Mouse (Mus musculus) embryo, embryonic 9.5 days (tissue): ENCODE measurements around the gene Cubn.

Experiments
- DNase-seq: peaks from one replicate; pipeline ENCODE4 v3.0.0-alpha.2; 2017; ENCODE audit errors: extremely low spot score

Gene Cubn

GRCm38 (mm10) chr2:13491734-13492133, at the start of gene Cubn:
Gene Cubn, minus strand, starts transcription at chr2:13491813.
- no peak for DNase-seq

GRCm38 (mm10) chr2:13539860-13540259, 48.2 kb upstream of the Cubn start:
- no peak for DNase-seq

- no peak for DNase-seq
These were observed 47.2 kb upstream of the Cubn start for GRCm38 (mm10) chr2:13538704-13539377.

GRCm38 (mm10) chr2:13538258-13538657, 46.6 kb upstream of the Cubn start:
- DNase-seq = no peak

- no peak for DNase-seq
These were observed 46.1 kb upstream of the Cubn start for GRCm38 (mm10) chr2:13537733-13538132.

DNA sequence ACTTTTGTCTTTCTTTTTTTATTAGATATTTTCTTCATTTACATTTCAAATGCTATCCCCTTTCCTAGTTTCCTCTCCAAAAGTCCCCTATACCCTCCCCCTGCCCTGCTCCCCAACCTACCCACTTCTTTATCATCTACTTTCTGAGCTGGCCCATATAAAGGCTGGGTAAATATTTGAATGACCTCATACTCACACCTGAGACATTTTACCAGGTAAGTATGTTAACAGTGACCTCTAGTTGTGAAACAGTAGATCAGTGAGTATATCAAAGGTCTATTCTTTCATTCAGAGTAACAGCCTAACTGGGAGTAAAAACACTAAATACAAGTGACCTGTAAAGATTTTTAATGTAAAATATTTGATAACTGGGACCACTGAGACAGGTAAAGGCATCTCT, 45.1 kb upstream of the Cubn start:
- DNase-seq = no peak

DNA sequence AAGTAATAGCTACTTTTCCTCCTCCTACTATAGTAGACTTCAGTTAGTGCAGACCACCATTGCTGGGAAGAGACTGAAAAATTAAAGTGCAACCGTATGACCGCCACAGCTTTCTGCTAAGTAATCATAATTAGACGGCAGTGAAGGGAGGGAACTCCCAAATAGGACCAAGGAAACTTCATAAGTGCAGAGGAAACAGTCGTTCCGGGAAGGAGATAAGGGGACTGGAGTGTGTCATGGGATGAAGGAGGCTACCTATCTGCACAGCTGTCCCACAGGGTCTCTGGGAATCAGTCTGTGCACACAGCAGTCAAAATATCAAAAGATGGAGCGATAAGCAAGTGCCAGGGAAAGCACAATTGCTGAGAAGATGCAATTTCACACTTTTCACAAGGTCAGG, 39.0 kb upstream of the Cubn start:
- no peak for DNase-seq

- no peak for DNase-seq
These were observed 37.8 kb upstream of the Cubn start for GRCm38 (mm10) chr2:13529253-13529933.

- no peak for DNase-seq
These were observed 35.9 kb upstream of the Cubn start for GRCm38 (mm10) chr2:13527531-13527930.

- DNase-seq = no peak
These were observed 35.5 kb upstream of the Cubn start for GRCm38 (mm10) chr2:13527125-13527524.

GRCm38 (mm10) chr2:13526205-13526604, 34.6 kb upstream of the Cubn start:
- no peak for DNase-seq

- no peak for DNase-seq
These were observed 32.2 kb upstream of the Cubn start for GRCm38 (mm10) chr2:13523540-13524456.

GRCm38 (mm10) chr2:13522106-13522505, 30.5 kb upstream of the Cubn start:
- DNase-seq = no peak

- DNase-seq = no peak
These were observed 23.3 kb upstream of the Cubn start for GRCm38 (mm10) chr2:13514949-13515348.

DNA sequence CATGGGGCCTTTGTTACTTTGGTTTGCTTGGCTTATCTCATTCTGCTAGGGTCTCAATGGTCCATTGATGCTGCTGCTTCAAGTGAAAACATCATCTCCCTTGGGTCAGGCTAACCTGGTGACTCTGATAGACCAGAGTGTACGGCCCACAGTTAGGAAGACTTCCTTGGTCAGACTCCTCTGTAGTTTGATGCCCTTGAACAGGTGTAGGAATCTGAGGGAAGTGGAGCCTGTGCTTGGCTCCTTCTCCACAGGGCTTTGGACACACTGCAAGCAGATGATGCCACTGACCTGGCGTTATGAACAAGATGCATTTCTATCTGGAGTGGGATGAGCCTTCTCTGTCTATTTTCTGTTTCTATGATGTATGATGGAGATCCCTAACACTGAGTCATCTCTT, 11.1 kb upstream of the Cubn start:
- DNase-seq = no peak

DNA sequence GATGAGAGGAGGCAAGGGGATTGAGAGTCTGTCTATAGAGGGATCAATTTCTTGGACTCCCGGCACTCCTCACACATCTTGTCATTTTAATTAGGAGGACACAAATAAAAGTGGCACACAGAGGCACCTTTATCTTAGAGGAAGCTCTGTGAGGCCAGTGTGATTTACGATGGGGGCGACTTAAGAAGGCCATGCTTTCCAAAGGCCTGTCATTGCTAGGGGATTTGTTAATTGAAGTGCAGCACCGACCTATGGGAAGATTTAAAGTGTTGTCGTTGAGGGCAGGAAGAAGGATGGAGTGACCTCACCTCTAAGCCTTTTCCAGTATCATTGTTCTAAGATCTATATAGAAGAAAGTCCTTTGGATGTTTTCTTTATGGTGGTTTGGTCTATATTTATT, 9.9 kb upstream of the Cubn start:
- DNase-seq = no peak

DNA sequence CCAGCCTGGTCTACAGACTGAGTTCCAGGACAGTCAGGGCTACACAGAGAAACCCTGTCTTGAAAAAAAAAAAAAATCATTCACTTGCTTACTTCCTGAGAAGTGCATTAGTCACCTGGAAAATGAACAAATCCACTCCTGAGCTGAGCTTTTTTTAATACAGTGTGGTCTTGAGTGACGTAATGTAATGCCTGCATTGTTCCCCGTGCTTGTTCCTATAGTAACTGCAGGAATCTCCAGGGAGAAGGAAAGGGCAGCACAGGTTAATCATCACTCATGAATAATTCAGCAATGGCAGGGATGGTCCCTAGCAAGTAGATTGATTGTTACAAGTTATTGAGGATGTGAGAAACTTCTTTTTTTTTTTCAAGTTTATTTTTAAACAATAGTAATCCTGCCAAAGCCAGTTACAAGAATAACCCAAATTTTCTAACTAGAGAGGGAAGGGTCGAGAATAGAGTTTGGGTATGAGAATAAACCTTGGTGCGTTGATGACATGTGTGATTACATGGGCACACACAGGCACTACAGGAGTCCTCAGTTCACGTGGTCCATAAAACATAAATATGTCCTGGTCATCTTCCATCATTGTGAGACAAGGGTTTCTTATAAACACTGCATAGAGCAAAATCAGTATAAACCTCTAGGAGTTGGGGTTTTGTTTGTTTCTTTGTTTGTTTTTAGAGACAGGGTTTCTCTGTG, 8.8 kb upstream of the Cubn start:
- peak; percentile 47 for DNase-seq

DNA sequence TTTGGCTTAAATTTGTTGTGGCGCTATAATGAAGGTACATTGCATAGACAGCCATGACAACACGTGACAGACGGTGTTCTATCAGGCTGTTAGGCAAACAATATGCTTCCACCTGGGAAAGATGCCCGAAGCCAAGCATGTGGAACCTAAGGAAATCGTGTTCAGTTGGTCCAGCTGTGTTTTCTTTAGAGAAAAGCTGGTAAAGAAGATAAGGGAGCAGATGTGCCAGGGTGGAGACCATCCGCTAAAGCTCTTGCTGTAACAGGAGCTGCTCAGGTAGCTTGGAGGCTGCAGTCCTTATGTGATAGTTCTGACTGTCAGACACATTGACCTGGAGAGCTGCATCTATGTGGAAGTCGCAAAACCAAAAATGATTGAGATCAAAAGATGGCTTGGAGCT, 7.6 kb upstream of the Cubn start:
- DNase-seq = no peak

- no peak for DNase-seq
These were observed 4.5 kb upstream of the Cubn start for GRCm38 (mm10) chr2:13496087-13496486.

GRCm38 (mm10) chr2:13492927-13493326, 1.3 kb upstream of the Cubn start:
- no peak for DNase-seq

GRCm38 (mm10) chr2:13490480-13490879, 1.1 kb downstream of the Cubn start:
- no peak for DNase-seq

- no peak for DNase-seq
These were observed 5.1 kb downstream of the Cubn start for GRCm38 (mm10) chr2:13486470-13486869.
